Mouse (Mus musculus): ENCODE measurements around the gene Igsf8. TPM values are rescaled to one million over a fixed set of nuclear protein-coding genes. Genes with fewer than 3 reads are reported as not detected.

Igsf8 gene
- polyA plus RNA-seq, 1 experiment from 2014 or later = 148 TPM

DNA sequence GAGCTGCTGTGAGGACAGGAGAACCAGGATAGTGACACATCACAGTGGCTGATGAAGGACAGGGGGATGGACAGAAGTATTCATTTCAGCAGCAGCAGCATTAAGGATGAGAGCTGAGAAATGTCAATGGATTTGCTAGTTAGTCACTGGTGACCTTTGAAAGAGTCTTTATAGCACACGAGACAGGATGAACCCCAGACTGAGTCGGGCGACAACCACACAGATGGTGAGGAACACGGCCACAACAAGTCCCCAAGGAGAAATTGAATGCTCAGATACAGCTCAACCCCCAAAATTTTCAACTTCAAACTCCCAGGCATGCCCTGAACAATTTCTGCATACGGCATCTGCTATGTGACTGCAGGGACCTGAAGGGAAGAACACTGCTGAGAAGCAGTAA lies 25.3 kb downstream of the Igsf8 start:
- no peak for TF ChIP-seq CTCF (IDR thresholded peaks at IDR 0.05)
- ChIA-PET CTCF (no interaction called here), POLR2A (no interaction called here)
- DNase-seq (ENCODE audit: low read depth, low spot score) = no peak
- no peak for ATAC-seq
- in situ Hi-C loops (cut with MboI; ENCODE audit: low pct_unique_long_range_greater_than_20kb) = no loop called here
- no peaks in the 10 kb centered on the region for H3K27me3 ChIP-seq

GRCm38 (mm10) chr1:172288900-172289616 lies 27.6 kb downstream of the Igsf8 start:
- CTCF ChIA-PET = interaction anchor here (1.1 to 2.0 kb wide), 4 partner anchors 9 to 42 kb away, joined by 3 to 5 read pairs (median 4); partner anchors contain the start of gene Atp1a2
- no peaks in the 10 kb centered on the region for H3K27me3 ChIP-seq
- in situ Hi-C loops (cut with MboI; ENCODE audit: low pct_unique_long_range_greater_than_20kb) = no loop called here
- no peak for TF ChIP-seq CTCF (IDR thresholded peaks at IDR 0.05)
- DNase-seq (ENCODE audit: low read depth, low spot score) = no peak
- ATAC-seq = peak; percentile 76
- POLR2A ChIA-PET = interaction anchor here (0.6 to 1.3 kb wide), 3 partner anchors 25 to 83 kb away, joined by 3 read pairs; partner anchors contain the start of gene Igsf8

GRCm38 (mm10) chr1:172289617-172289946 lies 28.1 kb downstream of the Igsf8 start:
- ChIA-PET POLR2A (interaction anchor here (0.6 to 1.3 kb wide), 3 partner anchors 26 to 83 kb away, joined by 3 read pairs; partner anchors contain the start of gene Igsf8), CTCF (interaction anchor here (1.0 to 2.0 kb wide), 5 partner anchors 8 to 43 kb away, joined by 3 to 5 read pairs (median 3); partner anchors contain the start of gene Atp1a2)
- peak; percentile 74 for ATAC-seq
- no peak for TF ChIP-seq CTCF (IDR thresholded peaks at IDR 0.05)
- no peak for DNase-seq (ENCODE audit: low read depth, low spot score)
- no peaks in the 10 kb centered on the region for H3K27me3 ChIP-seq
- in situ Hi-C loops (cut with MboI; ENCODE audit: low pct_unique_long_range_greater_than_20kb) = no loop called here

DNA sequence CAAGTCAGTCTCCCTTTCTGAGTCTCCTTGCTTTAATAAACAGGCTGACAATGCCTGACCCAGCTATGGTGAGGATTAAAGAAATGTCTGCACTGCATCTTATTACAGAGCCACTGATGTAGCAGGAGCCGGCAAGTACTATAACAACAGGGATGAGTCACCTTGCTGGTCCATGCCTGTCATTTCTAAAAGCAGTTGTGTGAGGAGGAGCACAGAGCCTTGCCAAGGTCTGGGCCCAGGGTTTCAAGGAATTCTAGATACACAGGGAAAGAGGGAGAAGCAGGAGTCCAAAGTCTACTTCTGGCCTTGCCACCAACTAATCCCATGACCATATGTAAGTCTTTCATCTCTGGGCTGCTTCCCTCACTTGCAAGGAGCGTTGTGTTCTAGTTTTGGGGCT lies 31.4 kb downstream of the Igsf8 start:
- ATAC-seq (peak; percentile 52), DNase-seq (ENCODE audit: low read depth, low spot score) (no peak)
- in situ Hi-C loops (cut with MboI; ENCODE audit: low pct_unique_long_range_greater_than_20kb) = loop anchor here (5.0 kb wide), 1 partner anchor 41 kb away; no protein-coding TSS in a partner anchor
- CTCF ChIA-PET = interaction anchor here (1.2 to 1.6 kb wide), 3 partner anchors 14 to 39 kb away, joined by 3 to 4 read pairs (median 4); no protein-coding TSS in a partner anchor
- H3K27me3 ChIP-seq = no peaks in the 10 kb centered on the region
- TF ChIP-seq CTCF (IDR thresholded peaks at IDR 0.05) = no peak
- POLR2A ChIA-PET = no interaction called here

DNA sequence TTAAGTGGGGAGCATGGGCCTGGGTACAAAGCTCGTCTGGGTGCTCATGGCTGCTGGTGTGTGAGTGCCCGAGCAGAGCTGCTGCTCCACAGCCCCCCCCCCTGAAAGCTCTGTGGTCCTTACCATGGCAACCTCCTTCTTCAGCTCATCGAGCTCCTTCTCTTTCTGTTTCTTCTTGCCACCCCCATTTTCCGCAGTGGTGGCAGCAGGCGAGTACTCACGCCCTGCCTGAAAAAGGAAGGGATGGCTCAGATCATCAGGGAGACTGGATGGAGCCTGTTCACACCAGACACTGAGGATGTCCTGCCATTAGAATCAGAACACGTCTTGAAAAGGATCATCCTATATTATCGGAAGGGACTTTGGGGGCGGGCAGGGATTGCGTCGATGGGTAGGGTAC lies 32.0 kb downstream of the Igsf8 start:
- CTCF ChIA-PET = interaction anchor here (0.6 to 1.6 kb wide), 3 partner anchors 14 to 40 kb away, joined by 3 to 4 read pairs (median 3); no protein-coding TSS in a partner anchor
- no peak for TF ChIP-seq CTCF (IDR thresholded peaks at IDR 0.05)
- ATAC-seq (no peak), DNase-seq (ENCODE audit: low read depth, low spot score) (no peak)
- POLR2A ChIA-PET = interaction anchor here (1.2 kb wide), 1 partner anchor 8 kb away, joined by 3 read pairs; no protein-coding TSS in a partner anchor
- in situ Hi-C loops (cut with MboI; ENCODE audit: low pct_unique_long_range_greater_than_20kb) = loop anchor here (5.0 kb wide), 1 partner anchor 41 kb away; no protein-coding TSS in a partner anchor
- H3K27me3 ChIP-seq = no peaks in the 10 kb centered on the region

DNA sequence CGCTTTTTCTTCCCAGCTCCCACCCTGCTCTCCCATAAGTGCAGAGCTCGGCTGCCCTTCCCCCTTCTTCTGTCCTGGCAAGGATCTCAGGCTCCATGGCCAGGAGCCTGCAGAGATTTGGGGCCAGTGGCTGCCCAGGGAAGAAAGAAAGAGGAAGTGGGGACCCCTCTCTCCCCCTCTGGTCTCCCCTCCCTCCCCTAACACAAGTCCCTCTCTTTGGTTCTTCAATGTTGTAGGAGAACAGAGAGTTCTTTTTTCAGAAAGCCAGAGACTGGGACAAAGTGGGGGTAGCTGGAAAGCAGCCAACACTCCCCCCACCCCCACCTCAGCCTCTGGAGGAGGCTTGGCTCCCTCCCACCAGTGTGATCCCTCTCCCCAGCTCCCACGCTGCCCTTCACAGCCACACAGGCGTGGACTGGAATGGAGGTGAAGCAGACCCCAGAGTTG lies 34.3 kb downstream of the Igsf8 start:
- in situ Hi-C loops (cut with MboI; ENCODE audit: low pct_unique_long_range_greater_than_20kb) = no loop called here
- H3K27me3 ChIP-seq = no peaks in the 10 kb centered on the region
- no peak for ATAC-seq
- CTCF ChIA-PET = no interaction called here
- TF ChIP-seq CTCF (IDR thresholded peaks at IDR 0.05) = no peak
- POLR2A ChIA-PET = no interaction called here
- no peak for DNase-seq (ENCODE audit: low read depth, low spot score)

GRCm38 (mm10) chr1:172296816-172297510 lies 35.5 kb downstream of the Igsf8 start:
- DNase-seq (ENCODE audit: low read depth, low spot score) = no peak
- in situ Hi-C loops (cut with MboI; ENCODE audit: low pct_unique_long_range_greater_than_20kb) = no loop called here
- CTCF ChIA-PET = interaction anchor here (1.8 kb wide), 1 partner anchor 12 kb away, joined by 5 read pairs; no protein-coding TSS in a partner anchor

DNA sequence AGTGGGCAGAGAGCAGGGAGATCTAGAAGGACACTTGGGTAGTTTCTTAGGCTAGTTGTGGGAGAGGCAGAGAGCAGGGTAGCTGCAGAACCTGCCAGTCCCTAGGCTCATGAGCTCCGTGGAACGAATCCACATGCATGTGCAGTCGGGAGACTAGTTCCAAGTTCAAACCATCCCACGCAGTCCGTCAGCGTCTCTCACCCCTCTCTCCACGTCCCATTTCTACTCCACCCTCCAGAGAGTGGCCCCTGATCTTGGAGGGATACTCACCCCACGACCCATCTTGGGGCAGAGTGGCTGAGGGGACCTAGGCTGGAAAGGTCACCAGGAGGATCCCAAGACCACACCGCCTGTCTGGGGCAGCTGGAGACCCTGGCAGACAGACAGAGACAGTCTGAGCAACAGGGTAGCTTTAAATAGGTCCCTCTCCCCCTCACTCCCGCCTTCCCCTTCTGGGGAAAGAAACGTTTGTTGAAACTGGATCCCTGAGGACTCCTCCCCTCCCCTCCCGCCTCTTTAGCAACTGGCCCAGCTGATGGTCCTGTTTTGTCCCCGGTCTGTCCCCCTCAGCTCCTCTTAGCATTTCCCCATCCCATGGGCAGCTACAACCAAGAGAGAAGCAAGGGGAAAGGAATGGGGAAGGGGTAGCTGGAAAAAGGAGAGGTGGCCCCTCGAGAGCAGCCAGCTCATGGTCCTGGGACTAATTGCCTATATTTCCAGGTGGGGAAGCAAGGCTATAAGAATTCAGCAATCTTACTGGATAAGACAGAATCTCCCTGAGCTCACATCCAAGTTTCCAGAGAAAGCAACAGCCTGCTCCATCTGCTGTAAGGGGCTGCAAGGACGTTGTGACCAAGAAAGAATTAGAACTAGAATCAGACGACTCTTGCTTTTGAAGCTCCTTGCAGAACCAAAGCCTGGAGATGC lies 36.4 kb downstream of the Igsf8 start, which contains the start of gene Atp1a2:
Gene Atp1a2, minus strand, starts transcription at position 454 of the 927 bp plus-strand sequence.
- no peak for TF ChIP-seq CTCF (IDR thresholded peaks at IDR 0.05)
- ATAC-seq (no peak), DNase-seq (ENCODE audit: low read depth, low spot score) (no peak)
- ChIA-PET POLR2A (interaction anchor here (1.0 to 1.4 kb wide), 2 partner anchors 10 to 23 kb away, joined by 3 read pairs; no protein-coding TSS in a partner anchor), CTCF (interaction anchor here (1.1 to 1.8 kb wide), 3 partner anchors 9 to 51 kb away, joined by 3 to 5 read pairs (median 3); no protein-coding TSS in a partner anchor)
- H3K27me3 ChIP-seq = no peaks in the 10 kb centered on the region
- in situ Hi-C loops (cut with MboI; ENCODE audit: low pct_unique_long_range_greater_than_20kb) = no loop called here

More at GRCm38 (mm10) chr1:172296816-172297510, 35.5 kb downstream of the Igsf8 start:
- ATAC-seq = no peak
- H3K27me3 ChIP-seq = no peaks in the 10 kb centered on the region
- POLR2A ChIA-PET = no interaction called here
- TF ChIP-seq CTCF (IDR thresholded peaks at IDR 0.05) = no peak

DNA sequence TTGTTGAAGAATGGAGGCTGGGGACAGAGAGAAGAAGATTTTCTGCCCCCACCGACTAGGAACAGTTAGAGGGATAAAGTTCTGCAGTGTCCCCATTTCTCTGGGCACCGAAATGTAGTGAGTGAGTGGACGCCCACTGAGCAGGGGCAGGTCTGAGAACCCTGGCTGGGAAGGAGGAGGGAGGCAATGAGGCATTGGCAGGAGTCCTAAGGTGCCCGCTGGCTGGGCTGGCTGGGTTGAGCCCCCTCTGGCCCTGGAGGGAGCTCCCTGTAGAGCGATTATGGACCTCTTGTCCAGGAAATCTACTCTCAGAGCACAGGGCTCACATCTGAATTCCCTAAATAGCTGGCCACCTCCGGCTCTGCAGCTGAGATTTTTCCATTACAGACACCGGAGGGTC lies 38.1 kb downstream of the Igsf8 start:
- CTCF ChIA-PET = interaction anchor here (1.0 to 1.2 kb wide), 2 partner anchors 8 to 10 kb away, joined by 3 read pairs; no protein-coding TSS in a partner anchor
- TF ChIP-seq CTCF (IDR thresholded peaks at IDR 0.05) = no peak
- DNase-seq (ENCODE audit: low read depth, low spot score) (no peak), ATAC-seq (no peak)
- POLR2A ChIA-PET = interaction anchor here (1.0 kb wide), 1 partner anchor 35 kb away, joined by 3 read pairs; no protein-coding TSS in a partner anchor
- in situ Hi-C loops (cut with MboI; ENCODE audit: low pct_unique_long_range_greater_than_20kb) = no loop called here
- H3K27me3 ChIP-seq = no peaks in the 10 kb centered on the region

All from Patski (cell line).